In genomic region chr17:34761471-34761870, GRCm38 (mm10) we compare ENCODE assay signal across 1 mouse cellular context.
TF ChIP-seq lines count a peak whose summit lies in the region.

No protein-coding gene starts in this region.

TF ChIP-seq in MEL, 35 proteins besides CTCF, POLR2A, EP300 and RAD21 (continued from another document):
- no peak for TF ChIP-seq MYB (IDR thresholded peaks at IDR 0.05; ENCODE audit: low read depth, low read length)
- no peak for TF ChIP-seq ELF1 (IDR thresholded peaks at IDR 0.05; ENCODE audit: low read depth, low read length)
- TF ChIP-seq TBP (IDR thresholded peaks at IDR 0.05; ENCODE audit: low read depth, low read length): no peak
- TF ChIP-seq ETS1 (IDR thresholded peaks at IDR 0.05; ENCODE audit: low read depth, low read length): no peak
